Mouse (Mus musculus) hindbrain, embryonic 10.5 days (tissue): ENCODE measurements at regions not wholly inside any gene's neighbourhood (a gene's known extent, or its start where the extent isn't known, plus 50 kb on each side); places are given as distances from the start of the nearest gene placed in this dataset.

Experiments
- DNase-seq: peaks from one replicate; pipeline ENCODE4 v3.0.0-alpha.2; 2017; ENCODE audit warnings: low spot score
- H3K27ac ChIP-seq: fragments of 300-500 bp; sonication (generic); 2 replicates; pipeline ENCODE4 v1.5.1; 2016; ENCODE audit warnings: mild to moderate bottlenecking, moderate library complexity
- H3K27me3 ChIP-seq: fragments of 300-500 bp; sonication (generic); 2 replicates; pipeline ENCODE4 v1.6.1; 2016; ENCODE audit warnings: mild to moderate bottlenecking; ENCODE audit not compliant: poor library complexity, insufficient read depth, severe bottlenecking
- H3K36me3 ChIP-seq: fragments of 300-500 bp; sonication (generic); 2 replicates; pipeline ENCODE4 v1.6.1; 2016; ENCODE audit warnings: mild to moderate bottlenecking, moderate library complexity
- H3K4me1 ChIP-seq: fragments of 300-500 bp; sonication (generic); replicated peaks from 2 replicates; pipeline ENCODE4 v1.6.1; 2016; ENCODE audit warnings: mild to moderate bottlenecking
- H3K4me3 ChIP-seq: fragments of 300-500 bp; sonication (generic); 2 replicates; pipeline ENCODE4 v1.5.1; 2016; ENCODE audit warnings: mild to moderate bottlenecking, moderate library complexity
- H3K9me3 ChIP-seq: fragments of 300-500 bp; sonication (generic); 2 replicates; pipeline ENCODE4 v1.6.1; 2016; ENCODE audit warnings: mild to moderate bottlenecking, moderate library complexity
- WGBS: fragments of 180-500 bp; shearing (Covaris S2); methylation state at CpG from one replicate; pipeline ENCODE4 v1.1.7; 2016; 5-methylcytosine and 5-hydroxymethylcytosine counted together

- WGBS = 56% methylated on average over 11 of the region's 11 CpGs
- Histone ChIP-seq H3K9me3 (no peaks in the 10 kb centered on the region), H3K4me1 (peaks cover 27% of the 10 kb centered on the region), H3K27me3 (no peaks in the 10 kb centered on the region), H3K4me3 (no peak overlapping the region), H3K27ac (peak overlapping the region; percentile 37; the same call in 1 of the 2 replicates), H3K36me3 (no peaks in the 10 kb centered on the region)
- peak; percentile 51 for DNase-seq
These were observed 170.0 kb upstream of the Tut7 start for GRCm38 (mm10) chr13:59992780-59993501.

DNA sequence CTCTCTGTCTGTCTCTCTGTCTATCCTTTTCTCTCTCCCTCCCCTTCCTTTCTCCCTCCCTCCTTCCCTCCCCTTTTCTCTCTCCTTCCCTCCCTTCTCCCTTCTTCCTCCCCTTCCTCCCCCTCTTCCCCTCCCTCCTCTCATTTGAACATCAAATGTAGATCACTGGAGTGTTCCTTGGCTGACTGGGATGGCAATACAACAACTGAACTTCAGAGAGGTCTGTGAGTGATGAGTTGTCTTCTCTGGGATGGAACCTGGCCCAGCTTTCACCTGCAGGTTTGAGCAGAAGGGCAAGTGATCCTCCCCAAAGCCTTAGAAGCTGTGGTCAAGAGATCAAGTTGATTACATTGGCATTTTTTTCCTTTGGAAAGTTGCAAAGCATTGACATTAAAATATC, 169.4 kb upstream of the Tut7 start:
- H3K9me3 ChIP-seq = no peaks in the 10 kb centered on the region
- peak overlapping the region; percentile 37 for H3K27ac ChIP-seq
- no peak for DNase-seq
- peaks cover 27% of the 10 kb centered on the region for H3K4me1 ChIP-seq
- H3K36me3 ChIP-seq = no peaks in the 10 kb centered on the region
- H3K4me3 ChIP-seq = no peak overlapping the region
- no peaks in the 10 kb centered on the region for H3K27me3 ChIP-seq

DNA sequence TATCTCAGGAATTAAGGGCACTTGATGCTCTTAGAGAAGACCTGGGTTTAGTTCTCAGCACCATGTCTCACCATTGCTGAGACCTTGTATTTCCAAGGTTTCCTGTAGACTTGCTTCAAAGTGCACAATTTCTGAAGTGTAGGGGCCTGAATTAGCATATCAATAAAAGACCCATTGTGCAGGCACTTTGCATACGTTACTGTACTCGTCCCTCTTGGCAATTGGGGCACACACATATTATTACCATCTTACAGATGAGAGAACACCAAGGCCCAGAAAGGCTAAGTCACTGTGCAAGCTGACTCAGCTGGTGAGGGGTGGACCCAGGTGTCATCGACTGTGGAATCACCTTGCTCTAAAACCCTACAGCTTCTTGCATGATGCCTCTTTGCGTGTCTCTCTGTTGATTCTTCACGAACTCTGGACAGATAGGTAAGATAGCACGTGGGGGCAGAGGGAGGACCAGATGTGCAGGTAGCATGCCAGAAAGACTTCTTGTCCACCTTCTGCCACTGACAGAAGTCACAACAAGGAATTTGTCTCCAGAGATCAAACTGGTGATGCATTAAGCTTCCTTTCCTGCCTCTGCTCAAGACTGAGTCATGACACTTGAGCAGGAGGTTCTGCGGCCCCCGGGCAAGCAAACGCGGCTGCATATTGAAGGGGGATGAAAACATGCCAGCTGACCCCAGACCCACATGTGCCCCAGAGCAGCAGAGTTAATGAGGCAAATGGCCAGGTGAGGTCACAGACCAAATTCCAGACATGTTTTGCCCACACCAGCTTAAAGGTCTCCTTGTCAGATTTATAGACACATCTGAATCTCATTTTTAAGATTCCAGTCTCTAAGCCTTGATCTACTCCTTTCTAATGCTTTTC, 167.7 kb upstream of the Tut7 start:
- DNase-seq = peak; percentile 58
- Histone ChIP-seq H3K36me3 (no peaks in the 10 kb centered on the region), H3K9me3 (no peaks in the 10 kb centered on the region), H3K27ac (peak overlapping the region; percentile 12; the same call in 1 of the 2 replicates), H3K27me3 (no peaks in the 10 kb centered on the region), H3K4me3 (no peak overlapping the region), H3K4me1 (peaks cover 27% of the 10 kb centered on the region)
- 62% methylated on average over 10 of the region's 10 CpGs for WGBS

- Histone ChIP-seq H3K4me3 (no peak overlapping the region), H3K4me1 (peaks cover 24% of the 10 kb centered on the region), H3K9me3 (no peaks in the 10 kb centered on the region), H3K27ac (no peak overlapping the region), H3K27me3 (no peaks in the 10 kb centered on the region), H3K36me3 (no peaks in the 10 kb centered on the region)
- DNase-seq = no peak
- 86% methylated on average over 7 of the region's 7 CpGs for WGBS
These were observed 165.5 kb upstream of the Tut7 start for GRCm38 (mm10) chr13:59988393-59988965.

DNA sequence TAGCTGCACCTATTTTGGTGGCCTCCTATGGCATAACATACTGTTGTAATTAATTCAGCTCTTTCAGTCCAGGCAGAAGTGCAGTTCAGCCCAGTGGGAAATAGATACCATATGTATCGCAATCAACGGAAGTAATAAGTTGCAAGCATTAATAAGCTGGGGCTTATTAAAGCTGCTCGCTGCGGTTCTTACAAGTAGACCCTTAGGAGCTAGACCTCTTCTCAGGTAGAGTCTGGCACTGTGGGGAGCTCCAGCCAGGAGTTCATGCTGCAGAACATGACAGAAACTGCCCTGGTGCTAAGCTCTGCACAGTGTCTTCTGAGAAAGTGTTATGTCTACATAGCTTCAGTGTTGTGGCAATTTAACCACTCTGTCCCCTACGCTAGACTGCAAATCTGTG, 153.5 kb upstream of the Tut7 start:
- H3K9me3 ChIP-seq = no peaks in the 10 kb centered on the region
- H3K27ac ChIP-seq = no peak overlapping the region
- WGBS = 88% methylated on average over 5 of the region's 5 CpGs
- no peak overlapping the region for H3K4me3 ChIP-seq
- H3K27me3 ChIP-seq = peaks cover 12% of the 10 kb centered on the region
- no peak for DNase-seq
- H3K4me1 ChIP-seq = peaks cover 17% of the 10 kb centered on the region
- H3K36me3 ChIP-seq = no peaks in the 10 kb centered on the region

DNA sequence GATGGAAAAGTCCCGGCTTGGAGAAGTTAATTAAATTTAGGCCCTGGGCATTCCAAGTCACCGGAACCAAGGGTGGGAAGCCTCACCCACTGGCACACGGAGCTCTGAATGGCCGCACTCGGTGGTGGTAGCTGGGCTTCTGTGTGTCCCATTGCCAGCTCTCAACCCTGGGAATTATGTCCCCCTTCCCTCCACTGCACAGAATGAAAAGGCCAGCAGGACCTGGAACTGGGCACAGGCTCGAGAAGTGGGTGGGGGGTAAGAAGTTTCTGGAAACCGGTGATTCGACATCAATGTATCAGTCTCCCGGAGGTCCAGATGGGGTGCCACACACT, 149.1 kb upstream of the Tut7 start:
- peaks cover 42% of the 10 kb centered on the region for H3K4me1 ChIP-seq
- no peak for DNase-seq
- no peaks in the 10 kb centered on the region for H3K9me3 ChIP-seq
- 44% methylated on average over 9 of the region's 9 CpGs for WGBS
- H3K4me3 ChIP-seq = peak overlapping the region; percentile 51
- H3K36me3 ChIP-seq = no peaks in the 10 kb centered on the region
- peaks cover 40% of the 10 kb centered on the region for H3K27me3 ChIP-seq
- H3K27ac ChIP-seq = peak overlapping the region; percentile 90

- H3K27me3 ChIP-seq = peaks cover 40% of the 10 kb centered on the region
- H3K27ac ChIP-seq = peak overlapping the region; percentile 90
- H3K4me3 ChIP-seq = peak overlapping the region; percentile 51
- peaks cover 41% of the 10 kb centered on the region for H3K4me1 ChIP-seq
- no peaks in the 10 kb centered on the region for H3K9me3 ChIP-seq
- no peaks in the 10 kb centered on the region for H3K36me3 ChIP-seq
- 2% methylated on average over 25 of the region's 25 CpGs for WGBS
- DNase-seq = peak; percentile 70
These were observed 148.5 kb upstream of the Tut7 start for GRCm38 (mm10) chr13:59971231-59972092.

- DNase-seq = no peak
- WGBS = 33% methylated on average over 6 of the region's 6 CpGs
- H3K4me1 ChIP-seq = peaks cover 37% of the 10 kb centered on the region
- peaks cover 36% of the 10 kb centered on the region for H3K27me3 ChIP-seq
- peak overlapping the region; percentile 51; the same call in 1 of the 2 replicates for H3K4me3 ChIP-seq
- H3K9me3 ChIP-seq = no peaks in the 10 kb centered on the region
- H3K27ac ChIP-seq = peak overlapping the region; percentile 90
- H3K36me3 ChIP-seq = no peaks in the 10 kb centered on the region
These were observed 147.5 kb upstream of the Tut7 start for GRCm38 (mm10) chr13:59970430-59970829.

- Histone ChIP-seq H3K9me3 (no peaks in the 10 kb centered on the region), H3K4me3 (no peak overlapping the region), H3K27me3 (peaks cover 36% of the 10 kb centered on the region), H3K4me1 (peaks cover 37% of the 10 kb centered on the region), H3K27ac (0 out of 2 replicates have a peak overlapping the region, but pooled peaks have one; percentile 5), H3K36me3 (no peaks in the 10 kb centered on the region)
- 77% methylated on average over 3 of the region's 3 CpGs for WGBS
- DNase-seq = no peak
These were observed 146.5 kb upstream of the Tut7 start for GRCm38 (mm10) chr13:59969484-59969883.

GRCm38 (mm10) chr13:59968584-59969240, 145.8 kb upstream of the Tut7 start:
- H3K27me3 ChIP-seq = peaks cover 36% of the 10 kb centered on the region
- DNase-seq = no peak
- H3K4me3 ChIP-seq = no peak overlapping the region
- H3K9me3 ChIP-seq = no peaks in the 10 kb centered on the region
- WGBS = 91% methylated on average over 19 of the region's 19 CpGs
- no peaks in the 10 kb centered on the region for H3K36me3 ChIP-seq
- H3K4me1 ChIP-seq = peaks cover 37% of the 10 kb centered on the region
- H3K27ac ChIP-seq = no peak overlapping the region

DNA sequence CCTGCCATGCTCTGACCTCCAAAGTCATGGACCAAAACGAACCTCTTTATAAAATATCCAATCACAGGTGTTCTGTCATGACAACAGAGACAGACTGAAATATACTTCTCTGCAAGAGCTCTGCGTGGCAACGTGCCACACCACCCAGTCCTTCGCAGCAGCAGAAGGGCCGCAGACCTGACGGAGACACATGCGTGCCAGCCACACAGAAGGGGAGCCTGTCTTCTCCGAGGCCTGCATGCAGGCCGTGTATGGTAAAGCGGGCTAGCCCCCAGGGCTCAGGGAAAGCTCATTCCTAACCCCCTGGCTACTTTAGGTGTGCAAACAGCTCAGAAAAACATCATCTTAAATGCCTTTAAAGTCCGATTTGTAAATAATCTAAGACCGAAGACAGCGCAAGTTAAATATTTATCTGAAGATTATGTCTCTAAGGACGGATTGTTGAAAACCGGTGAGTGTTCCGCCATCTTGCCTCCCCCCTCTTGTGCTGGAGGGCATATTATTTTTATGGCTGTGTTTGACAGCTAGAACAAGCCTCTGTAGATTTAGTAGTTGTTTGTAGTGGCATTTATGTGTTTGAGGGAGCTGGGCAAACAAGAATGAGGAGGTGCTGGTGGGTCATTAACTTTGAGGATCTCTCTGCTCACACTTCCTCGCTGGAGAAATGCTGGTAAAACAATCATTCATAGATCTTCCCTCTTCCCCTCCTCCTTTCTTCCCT, 143.7 kb upstream of the Tut7 start:
- peaks cover 28% of the 10 kb centered on the region for H3K27me3 ChIP-seq
- H3K4me3 ChIP-seq = no peak overlapping the region
- no peak for DNase-seq
- H3K4me1 ChIP-seq = peaks cover 28% of the 10 kb centered on the region
- H3K9me3 ChIP-seq = no peaks in the 10 kb centered on the region
- no peaks in the 10 kb centered on the region for H3K36me3 ChIP-seq
- H3K27ac ChIP-seq = no peak overlapping the region
- 89% methylated on average over 17 of the region's 17 CpGs for WGBS
